Mouse (Mus musculus) lung, postnatal 10 days (tissue): Measurements from ENCODE around the gene 4930595D18Rik.

Experiments
- DNase-seq: peaks from one replicate; pipeline ENCODE4 v3.0.0; 2021

The 4930595D18Rik gene

GRCm38 (mm10) chr12:111184476-111184875, at the start of gene 4930595D18Rik:
Gene 4930595D18Rik (minus strand): TSS chr12:111184491.
- DNase-seq: no peak

- no peak for DNase-seq
Observed at GRCm38 (mm10) chr12:111233798-111234197, 49.5 kb upstream of the 4930595D18Rik start.

- DNase-seq: no peak
Observed at GRCm38 (mm10) chr12:111230793-111231192, 46.5 kb upstream of the 4930595D18Rik start.

- no peak for DNase-seq
Observed at GRCm38 (mm10) chr12:111228488-111228887, 44.2 kb upstream of the 4930595D18Rik start.

GRCm38 (mm10) chr12:111227410-111227809, 43.1 kb upstream of the 4930595D18Rik start:
- DNase-seq: no peak

GRCm38 (mm10) chr12:111225197-111225780, 41.0 kb upstream of the 4930595D18Rik start:
- no peak for DNase-seq

- DNase-seq: no peak
Observed at GRCm38 (mm10) chr12:111218867-111219266, 34.6 kb upstream of the 4930595D18Rik start.

GRCm38 (mm10) chr12:111211729-111212128, 27.4 kb upstream of the 4930595D18Rik start:
- no peak for DNase-seq

- no peak for DNase-seq
Observed at GRCm38 (mm10) chr12:111207641-111208040, 23.4 kb upstream of the 4930595D18Rik start.

GRCm38 (mm10) chr12:111203945-111204344, 19.7 kb upstream of the 4930595D18Rik start:
- no peak for DNase-seq

- no peak for DNase-seq
Observed at GRCm38 (mm10) chr12:111203076-111203475, 18.8 kb upstream of the 4930595D18Rik start.

GRCm38 (mm10) chr12:111196548-111196947, 12.3 kb upstream of the 4930595D18Rik start:
- no peak for DNase-seq

- peak; percentile 10 for DNase-seq
Observed at GRCm38 (mm10) chr12:111193331-111193730, 9.0 kb upstream of the 4930595D18Rik start.

GRCm38 (mm10) chr12:111192777-111193176, 8.5 kb upstream of the 4930595D18Rik start:
- no peak for DNase-seq

- DNase-seq: peak; percentile 19
Observed at GRCm38 (mm10) chr12:111190891-111191290, 6.6 kb upstream of the 4930595D18Rik start.

- no peak for DNase-seq
Observed at GRCm38 (mm10) chr12:111190355-111190754, 6.1 kb upstream of the 4930595D18Rik start.

GRCm38 (mm10) chr12:111188295-111188694, 4.0 kb upstream of the 4930595D18Rik start:
- DNase-seq: no peak

GRCm38 (mm10) chr12:111186986-111187385, 2.7 kb upstream of the 4930595D18Rik start:
- DNase-seq: no peak

- DNase-seq: no peak
Observed at GRCm38 (mm10) chr12:111182378-111182777, 1.9 kb downstream of the 4930595D18Rik start.

- DNase-seq: no peak
Observed at GRCm38 (mm10) chr12:111181848-111182247, 2.4 kb downstream of the 4930595D18Rik start.

- no peak for DNase-seq
Observed at GRCm38 (mm10) chr12:111178772-111179171, 5.5 kb downstream of the 4930595D18Rik start.

GRCm38 (mm10) chr12:111168891-111169290, 15.4 kb downstream of the 4930595D18Rik start:
- no peak for DNase-seq

- peak; percentile 42 for DNase-seq
Observed at GRCm38 (mm10) chr12:111166681-111167289, 17.5 kb downstream of the 4930595D18Rik start.

- DNase-seq: peak; percentile 85
Observed at GRCm38 (mm10) chr12:111165831-111166591, 18.3 kb downstream of the 4930595D18Rik start, which contains the start of gene Traf3. Gene Traf3 (plus strand): TSS chr12:111166370.
